Mouse (Mus musculus) bone marrow, adult 2 months (tissue): ENCODE results near the gene Tbx5.

Source experiments
- CTCF ChIP-seq: fragments of 200-500 bp; IDR thresholded peaks from 2 replicates; pipeline ENCODE4 v1.5.1; 2011; ENCODE audit warnings: low read length, control low read depth; ENCODE audit not compliant: control insufficient read depth, insufficient read depth
- POLR2A ChIP-seq: fragments of 200-500 bp; IDR thresholded peaks from 2 replicates; pipeline ENCODE4 v1.6.1; 2011; ENCODE audit warnings: low read depth, mild to moderate bottlenecking, control low read depth, low read length, borderline replicate concordance; ENCODE audit not compliant: control insufficient read depth

GRCm38 (mm10) chr5:119785959-119786358 is 46.5 kb upstream of the Tbx5 start:
- TF ChIP-seq CTCF (no peak), POLR2A (no peak)
